Mouse (Mus musculus): ENCODE measurements around the gene Ccdc73.

- TF ChIP-seq POLR2A (IDR thresholded peaks at IDR 0.05; ENCODE audit: insufficient read depth, low read depth, low read length) (no peak), CTCF (IDR thresholded peaks at IDR 0.05; ENCODE audit: insufficient read depth, low read depth, low read length) (no peak)
Observed at GRCm38 (mm10) chr2:104864176-104864860, 3.3 kb upstream of the Ccdc73 start.
